Mouse (Mus musculus): ENCODE results near the gene Tent4a.
"Not testable (repeated sequence)": the region's sequence is repeated elsewhere in the genome, so short reads cannot be mapped to it uniquely, and the experiment has no call there.

DNA sequence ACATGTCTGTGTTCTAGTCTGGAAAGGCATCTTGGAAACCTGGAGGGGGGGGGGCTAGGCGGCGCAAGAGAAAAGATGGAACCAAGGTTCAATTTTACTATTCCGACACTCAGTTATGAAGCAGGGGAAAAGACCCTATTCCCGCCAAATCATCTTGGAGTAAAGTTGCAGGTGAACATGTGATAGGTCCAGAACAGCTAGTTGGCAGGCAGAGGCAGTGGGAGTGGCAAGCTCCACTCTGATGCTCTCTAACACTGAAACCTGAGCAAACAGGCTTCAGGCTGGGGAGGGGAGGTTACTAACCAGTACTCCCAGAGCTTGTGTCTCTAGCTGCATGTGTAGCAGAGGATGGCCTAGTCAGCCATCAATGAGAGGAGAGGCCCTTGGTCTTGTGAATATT lies 31.0 kb upstream of the Tent4a start:
- not testable (repeated sequence) for TF ChIP-seq GATA1, TAL1 (IDR thresholded peaks at IDR 0.05; ENCODE audit: low read length)
